Mouse (Mus musculus): ENCODE data around the gene Ltb4r2.

DNA sequence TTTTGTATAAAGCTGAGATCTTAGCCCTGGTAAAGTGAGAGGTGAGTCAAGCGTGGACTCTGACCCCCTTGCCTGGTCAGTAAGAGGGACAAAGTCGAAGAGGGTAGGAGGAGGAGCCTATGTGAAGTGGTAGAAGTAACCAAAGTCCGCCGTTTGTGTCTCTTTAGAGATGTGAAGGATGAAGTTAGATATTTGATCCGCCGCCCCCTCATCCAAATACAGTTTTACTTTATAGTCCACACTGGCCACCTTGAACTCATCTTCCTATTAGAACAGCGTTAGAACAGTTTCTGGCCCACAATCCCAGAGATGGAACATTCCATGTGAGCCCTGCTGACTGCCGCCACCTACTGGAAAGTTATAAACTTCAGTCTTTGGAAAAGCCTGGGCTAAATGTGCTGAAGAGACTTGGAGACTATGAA, 2.9 kb upstream of the Ltb4r2 start, which contains the start of gene Cideb:
- TF ChIP-seq CTCF (IDR thresholded peaks at IDR 0.05) (peak; percentile 83), POLR2A (IDR thresholded peaks at IDR 0.05; ENCODE audit: insufficient read depth, low read depth, low read length) (no peak), EP300 (IDR thresholded peaks at IDR 0.05; ENCODE audit: insufficient read depth, low read depth, low read length) (no peak)

All from heart, adult 2 months (tissue).